Mouse (Mus musculus) spleen, adult 2 months (tissue): ENCODE results near the gene Bbc3.

Source experiments
- CTCF ChIP-seq: fragments of 200-500 bp; IDR thresholded peaks from 2 replicates; pipeline ENCODE4 v1.5.1; 2011; ENCODE audit warnings: mild to moderate bottlenecking, inconsistent platforms; ENCODE audit not compliant: insufficient read depth, insufficient read length, insufficient replicate concordance; ENCODE audit errors: extremely low read depth
- POLR2A ChIP-seq: fragments of 200-500 bp; IDR thresholded peaks from 2 replicates; pipeline ENCODE4 v1.6.1; 2011; ENCODE audit warnings: low read depth, low read length, inconsistent platforms

GRCm38 (mm10) chr7:16265856-16266255 lies 42.3 kb upstream of the Bbc3 start:
- TF ChIP-seq CTCF (no peak), POLR2A (no peak)
